Mouse (Mus musculus) MEL (cell line): ENCODE measurements at regions not wholly inside any gene's neighbourhood (a gene's known extent, or its start where the extent isn't known, plus 50 kb on each side); places are given as distances from the start of the nearest gene placed in this dataset.

Source experiments
- DNase-seq: peaks from one replicate; pipeline ENCODE4 v3.0.0; 2011; ENCODE audit warnings: low read depth, low spot score
- H3K27ac ChIP-seq: 2 replicates; pipeline ENCODE4 v1.5.1; 2012; ENCODE audit warnings: low read depth, mild to moderate bottlenecking, control low read depth, low read length, moderate library complexity; ENCODE audit not compliant: control insufficient read depth
- H3K27me3 ChIP-seq, 2 experiments: fragments of 150-350 bp in 1 of 2; sonication (generic) in 1 of 2; 2 replicates each; pipeline ENCODE4 v1.6.1; 2012; ENCODE audit warnings: low read length in 2 of 2, mild to moderate bottlenecking in 2 of 2, improper control_type of control experiment in 1 of 2, moderate library complexity in 1 of 2; ENCODE audit not compliant: insufficient read depth in 2 of 2, control insufficient read depth in 1 of 2
- H3K36me3 ChIP-seq, 2 experiments: 2 replicates each; pipeline ENCODE4 v1.6.1; 2012 to 2014; ENCODE audit warnings: low read length in 2 of 2, improper control_type of control experiment in 1 of 2, inconsistent platforms in 1 of 2, mild to moderate bottlenecking in 1 of 2; ENCODE audit not compliant: insufficient read depth in 2 of 2, control insufficient read depth in 1 of 2
- H3K4me1 ChIP-seq, 2 experiments: fragments of 150-350 bp in 1 of 2; sonication (generic) in 1 of 2; 2 replicates each; pipeline ENCODE4 v1.6.1; 2012; ENCODE audit warnings: low read length in 2 of 2, improper control_type of control experiment in 1 of 2, mild to moderate bottlenecking in 1 of 2; ENCODE audit not compliant: insufficient read depth in 2 of 2, control insufficient read depth in 1 of 2
- H3K4me3 ChIP-seq, 2 experiments: fragments of 150-350 bp in 1 of 2; sonication (generic) in 1 of 2; 2 replicates each; pipeline ENCODE4 v1.5.1; 2012; ENCODE audit warnings: low read depth in 2 of 2, low read length in 2 of 2, mild to moderate bottlenecking in 2 of 2, moderate library complexity in 2 of 2, control low read depth in 1 of 2, improper control_type of control experiment in 1 of 2; ENCODE audit not compliant: control insufficient read depth in 1 of 2, insufficient read depth in 1 of 2
- H3K79me2 ChIP-seq: 2 replicates; pipeline ENCODE4 v1.6.1; 2012; ENCODE audit warnings: mild to moderate bottlenecking, low read length, moderate library complexity; ENCODE audit not compliant: control insufficient read depth, poor library complexity, insufficient read depth
- H3K9ac ChIP-seq: 2 replicates; pipeline ENCODE4 v1.6.1; 2012; ENCODE audit warnings: low read depth, mild to moderate bottlenecking, control low read depth, low read length, moderate library complexity; ENCODE audit not compliant: control insufficient read depth, poor library complexity, severe bottlenecking
- H3K9me3 ChIP-seq: fragments of 150-350 bp; sonication (generic); replicated peaks from 2 replicates; pipeline ENCODE4 v1.6.1; 2012; ENCODE audit warnings: mild to moderate bottlenecking, low read length, improper control_type of control experiment, moderate library complexity; ENCODE audit not compliant: insufficient read depth
- CHD1 ChIP-seq: IDR thresholded peaks from 2 replicates; pipeline ENCODE4 v1.6.1; 2012; ENCODE audit warnings: low read depth, mild to moderate bottlenecking, inconsistent platforms, low read length, improper control_type of control experiment
- CTCF ChIP-seq, 3 experiments: IDR thresholded peaks in 2 of 3; conservative IDR thresholded peaks in 1 of 3; 2 replicates each; pipeline ENCODE4 v1.5.1; 2011 to 2012; ENCODE audit warnings: low read length in 3 of 3, low read depth in 2 of 3, mild to moderate bottlenecking in 2 of 3, improper control_type of control experiment in 1 of 3, inconsistent platforms in 1 of 3, mixed read lengths in 1 of 3, moderate library complexity in 1 of 3; ENCODE audit not compliant: control insufficient read depth in 1 of 3, insufficient read depth in 1 of 3, poor library complexity in 1 of 3, severe bottlenecking in 1 of 3
- ELF1 ChIP-seq: IDR thresholded peaks from 2 replicates; pipeline ENCODE4 v1.6.1; 2014; ENCODE audit warnings: low read depth, mild to moderate bottlenecking, inconsistent platforms, low read length, improper control_type of control experiment, moderate library complexity
- EP300 ChIP-seq, 2 experiments: IDR thresholded peaks; 2 replicates each; pipeline ENCODE4 v1.6.1; 2011; ENCODE audit warnings: improper control_type of control experiment in 2 of 2, low read length in 2 of 2, low read depth in 1 of 2, mild to moderate bottlenecking in 1 of 2
- GABPA ChIP-seq: IDR thresholded peaks from 2 replicates; pipeline ENCODE4 v1.6.1; 2012; ENCODE audit warnings: low read depth, mild to moderate bottlenecking, inconsistent platforms, low read length, improper control_type of control experiment, moderate library complexity
- KAT2A ChIP-seq: conservative IDR thresholded peaks from 2 replicates; pipeline ENCODE4 v1.6.1; 2012; ENCODE audit warnings: low read depth, low read length, improper control_type of control experiment, inconsistent platforms
- MAX ChIP-seq: IDR thresholded peaks from 2 replicates; pipeline ENCODE4 v1.6.1; 2011; ENCODE audit warnings: low read length, improper control_type of control experiment
- MAZ ChIP-seq: IDR thresholded peaks from 2 replicates; pipeline ENCODE4 v1.6.1; 2012; ENCODE audit warnings: low read depth, mild to moderate bottlenecking, inconsistent platforms, low read length, improper control_type of control experiment
- MEF2A ChIP-seq: IDR thresholded peaks from 2 replicates; pipeline ENCODE4 v1.6.1; 2014; ENCODE audit warnings: low read depth, mild to moderate bottlenecking, inconsistent platforms, low read length, improper control_type of control experiment; ENCODE audit not compliant: poor library complexity, insufficient replicate concordance, severe bottlenecking; ENCODE audit errors: extremely low read depth
- MXI1 ChIP-seq: IDR thresholded peaks from 2 replicates; pipeline ENCODE4 v1.6.1; 2011; ENCODE audit warnings: mild to moderate bottlenecking, low read depth, low read length, improper control_type of control experiment
- MYB ChIP-seq: IDR thresholded peaks from 2 replicates; pipeline ENCODE4 v1.6.1; 2011; ENCODE audit warnings: mild to moderate bottlenecking, low read depth, low read length, improper control_type of control experiment
- NELFE ChIP-seq: IDR thresholded peaks from 2 replicates; pipeline ENCODE4 v1.6.1; 2011; ENCODE audit warnings: low read depth, low read length, improper control_type of control experiment
- RCOR1 ChIP-seq: IDR thresholded peaks from 2 replicates; pipeline ENCODE4 v1.6.1; 2012; ENCODE audit warnings: low read depth, mild to moderate bottlenecking, inconsistent platforms, low read length, improper control_type of control experiment
- SIN3A ChIP-seq: IDR thresholded peaks from 2 replicates; pipeline ENCODE4 v1.6.1; 2012; ENCODE audit warnings: low read length, improper control_type of control experiment, inconsistent platforms
- TBP ChIP-seq: IDR thresholded peaks from 2 replicates; pipeline ENCODE4 v1.8.0; 2011; ENCODE audit warnings: low read depth, low read length, improper control_type of control experiment
- ZKSCAN1 ChIP-seq: IDR thresholded peaks from 2 replicates; pipeline ENCODE4 v1.6.1; 2012; ENCODE audit warnings: low read depth, mild to moderate bottlenecking, inconsistent platforms, low read length, improper control_type of control experiment, moderate library complexity
- ZMIZ1 ChIP-seq: IDR thresholded peaks from 2 replicates; pipeline ENCODE4 v1.6.1; 2012; ENCODE audit warnings: low read depth, mild to moderate bottlenecking, inconsistent platforms, low read length, improper control_type of control experiment, moderate library complexity
- ZNF384 ChIP-seq: IDR thresholded peaks from 2 replicates; pipeline ENCODE4 v1.6.1; 2012; ENCODE audit warnings: low read depth, mild to moderate bottlenecking, inconsistent platforms, low read length, improper control_type of control experiment

DNA sequence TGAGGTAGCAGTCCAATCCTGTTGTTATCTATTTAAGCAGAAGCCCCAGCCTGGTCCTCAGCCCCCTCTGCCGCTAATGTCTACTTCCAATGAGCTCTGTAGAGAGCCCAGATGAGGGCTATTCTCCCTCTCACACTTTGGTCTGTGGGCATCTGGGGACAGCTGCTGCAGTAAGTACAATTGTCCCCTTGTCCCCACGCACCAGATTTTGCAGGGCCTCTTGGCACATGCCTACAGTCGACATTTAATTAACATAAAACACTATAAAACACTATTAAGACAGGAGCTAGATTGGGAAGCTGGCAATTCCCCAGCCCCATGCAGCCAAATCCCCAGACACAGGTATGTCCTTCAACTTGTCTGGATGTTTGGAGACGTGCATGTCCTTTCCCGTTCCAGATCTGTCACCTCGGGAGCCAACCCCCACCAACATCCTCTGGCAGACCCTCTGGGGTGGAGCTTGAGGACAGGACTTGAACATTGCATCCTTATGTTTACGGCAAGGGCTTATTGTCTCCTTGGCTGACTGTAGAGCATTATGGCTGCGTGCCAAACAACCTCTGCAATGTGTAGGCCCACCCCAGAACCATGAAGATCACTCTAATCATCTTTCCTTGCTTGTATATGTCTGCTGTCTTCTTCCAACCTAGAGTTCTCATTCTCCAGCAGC is 251.3 kb upstream of the Rora start:
- Histone ChIP-seq H3K27ac (no peak overlapping the region), H3K36me3 (no peaks in the 10 kb centered on the region), H3K27me3 (no peaks in the 10 kb centered on the region), H3K4me3 (no peak overlapping the region), H3K4me1 (no peaks in the 10 kb centered on the region), H3K79me2 (no peaks in the 10 kb centered on the region), H3K9ac (no peak overlapping the region), H3K9me3 (no peaks in the 10 kb centered on the region)
- no peak for DNase-seq
- TF ChIP-seq CTCF (IDR thresholded peaks at IDR 0.05 in 2 of 3, conservative IDR thresholded peaks at IDR 0.05 in 1 of 3; ENCODE audit: control insufficient read depth in 1 of 3, insufficient read depth in 1 of 3, low read depth in 2 of 3, low read length in 3 of 3, poor library complexity in 1 of 3, severe bottlenecking in 1 of 3) = no peak
- TF ChIP-seq MYB = no peak
- no peak for TF ChIP-seq ELF1

DNA sequence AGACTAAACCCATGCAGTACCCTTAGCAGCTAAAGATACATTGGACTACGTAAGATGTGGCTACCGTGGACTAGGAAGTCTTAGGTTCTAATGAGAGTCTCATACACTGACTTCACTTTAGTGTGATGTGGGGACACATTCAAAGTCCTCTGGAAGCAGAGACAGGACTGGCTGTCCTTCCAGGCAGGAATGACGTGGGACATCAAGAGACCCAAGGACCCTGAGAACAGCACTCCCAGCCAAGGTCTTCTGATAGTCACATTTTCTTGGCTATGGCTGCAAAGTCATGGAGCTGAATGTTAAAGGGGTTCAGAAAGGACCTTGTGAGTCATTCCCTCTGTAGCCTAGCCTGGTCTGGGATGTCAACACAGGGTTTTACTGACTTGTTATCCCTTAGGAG is 250.6 kb upstream of the Rora start:
- Histone ChIP-seq H3K27ac (no peak overlapping the region), H3K79me2 (no peaks in the 10 kb centered on the region), H3K4me3 (no peak overlapping the region), H3K9ac (no peak overlapping the region), H3K4me1 (no peaks in the 10 kb centered on the region), H3K9me3 (no peaks in the 10 kb centered on the region), H3K27me3 (no peaks in the 10 kb centered on the region), H3K36me3 (no peaks in the 10 kb centered on the region)
- TF ChIP-seq ZMIZ1 (no peak), ZKSCAN1 (no peak), MEF2A (no peak), GABPA (no peak), EP300 (IDR thresholded peaks at IDR 0.05; ENCODE audit: low read depth in 1 of 2, low read length in 2 of 2) (no peak), CHD1 (no peak), SIN3A (no peak), MAZ (no peak), NELFE (no peak), TBP (no peak), ELF1 (no peak), ZNF384 (no peak), KAT2A (no peak), MXI1 (no peak), MAX (no peak), RCOR1 (no peak), CTCF (IDR thresholded peaks at IDR 0.05 in 2 of 3, conservative IDR thresholded peaks at IDR 0.05 in 1 of 3; ENCODE audit: control insufficient read depth in 1 of 3, insufficient read depth in 1 of 3, low read depth in 2 of 3, low read length in 3 of 3, poor library complexity in 1 of 3, severe bottlenecking in 1 of 3) (no peak)
- DNase-seq = no peak
